Mouse (Mus musculus) C2C12 (cell line): Measurements from ENCODE around the gene Nav1.

Experiments
- CTCF ChIP-seq: IDR thresholded peaks from one replicate; pipeline ENCODE4 v1.5.1; 2011; ENCODE audit not compliant: control insufficient read depth, insufficient read depth, insufficient read length
- MAX ChIP-seq: IDR thresholded peaks from one replicate; pipeline ENCODE4 v1.6.1; 2011; ENCODE audit warnings: mild to moderate bottlenecking, control low read depth
- MYOG ChIP-seq: IDR thresholded peaks from one replicate; pipeline ENCODE4 v1.6.1; 2011; ENCODE audit not compliant: control insufficient read depth, insufficient read length; ENCODE audit errors: extremely low read depth
- USF1 ChIP-seq: IDR thresholded peaks from one replicate; pipeline ENCODE4 v1.6.1; 2011; ENCODE audit warnings: low read depth, mild to moderate bottlenecking, control low read depth, moderate library complexity

GRCm38 (mm10) chr1:135488879-135489278 lies 118.2 kb downstream of the Nav1 start:
- no peak for TF ChIP-seq CTCF
- no peak for TF ChIP-seq USF1
- TF ChIP-seq MAX: no peak
- TF ChIP-seq MYOG: no peak
